Mouse (Mus musculus) liver (tissue): ENCODE data around the gene Tmem56.
A peak's percentile ranks its signal among the peaks of the same experiment; 100 is the strongest.

Source experiments
- DNase-seq: peaks from one replicate; pipeline ENCODE4 v3.0.0-alpha.2; 2020; ENCODE audit warnings: mixed read lengths

Gene Tmem56

DNA sequence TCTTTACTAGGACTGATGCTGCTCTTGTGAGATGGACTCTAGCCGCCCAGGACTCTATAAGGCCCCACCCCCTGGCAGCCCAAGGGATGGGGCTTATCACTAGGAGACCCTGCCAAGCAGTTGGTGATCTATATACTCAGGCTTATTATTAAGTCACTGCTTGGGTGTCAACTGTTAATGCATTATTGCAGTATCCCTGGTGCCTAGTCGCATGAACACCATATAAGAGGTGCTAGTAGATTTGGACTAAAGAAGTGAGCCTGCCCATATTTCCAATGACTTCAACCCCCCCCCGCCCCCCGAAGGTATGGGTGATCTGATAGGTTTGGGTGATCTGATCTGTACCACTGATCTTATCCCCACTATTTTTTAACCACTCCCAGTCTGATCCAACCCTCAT, at the start of gene Tmem56:
Gene Tmem56 (minus strand): TSS at position 101 of the 400 bp plus-strand sequence.
- no peak for DNase-seq

DNA sequence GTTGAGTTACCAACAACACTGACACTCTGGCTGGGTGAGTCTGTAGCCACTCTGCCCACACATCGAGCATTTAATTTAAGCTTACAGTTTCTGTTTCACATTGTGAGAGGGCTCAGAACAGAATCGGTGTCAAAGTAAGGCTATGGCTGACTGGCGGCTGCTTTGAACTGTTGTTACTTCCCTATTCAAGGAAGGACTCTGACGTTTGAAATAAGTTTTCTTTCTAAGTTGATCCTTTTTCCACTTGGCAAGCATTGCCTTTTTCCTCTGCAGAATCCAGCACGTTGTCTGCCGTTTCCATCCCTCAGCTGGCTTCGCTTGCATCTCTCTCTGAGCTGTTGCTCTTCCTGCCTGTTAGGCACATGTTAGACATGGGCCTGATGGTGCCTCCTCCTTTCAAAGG, 47.3 kb upstream of the Tmem56 start:
- DNase-seq, result no peak

GRCm38 (mm10) chr3:121329647-121330046, 46.7 kb upstream of the Tmem56 start:
- no peak for DNase-seq

GRCm38 (mm10) chr3:121327406-121327805, 44.5 kb upstream of the Tmem56 start:
- no peak for DNase-seq

DNA sequence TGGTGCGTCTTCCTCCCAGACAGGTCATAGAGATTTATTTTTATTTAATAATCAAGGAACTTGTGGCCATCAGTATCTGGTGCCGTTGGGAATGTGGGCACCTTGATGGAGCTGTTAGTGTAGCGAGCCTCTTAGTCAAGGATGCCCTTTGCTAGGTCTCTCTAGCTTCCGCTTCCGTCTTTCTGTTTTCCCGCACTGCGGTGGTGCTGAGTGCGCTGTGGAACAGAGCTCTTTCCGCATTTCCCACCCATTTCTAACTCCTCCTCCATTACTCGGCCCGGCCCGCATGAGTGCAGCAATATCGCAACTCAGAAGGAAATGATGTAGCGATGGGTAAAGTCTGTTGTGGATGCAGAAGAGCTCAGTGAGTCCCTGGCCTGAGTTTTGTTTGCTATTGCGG, 40.5 kb upstream of the Tmem56 start:
- no peak for DNase-seq

- no peak for DNase-seq
These were observed 38.0 kb upstream of the Tmem56 start for GRCm38 (mm10) chr3:121320896-121321295.

DNA sequence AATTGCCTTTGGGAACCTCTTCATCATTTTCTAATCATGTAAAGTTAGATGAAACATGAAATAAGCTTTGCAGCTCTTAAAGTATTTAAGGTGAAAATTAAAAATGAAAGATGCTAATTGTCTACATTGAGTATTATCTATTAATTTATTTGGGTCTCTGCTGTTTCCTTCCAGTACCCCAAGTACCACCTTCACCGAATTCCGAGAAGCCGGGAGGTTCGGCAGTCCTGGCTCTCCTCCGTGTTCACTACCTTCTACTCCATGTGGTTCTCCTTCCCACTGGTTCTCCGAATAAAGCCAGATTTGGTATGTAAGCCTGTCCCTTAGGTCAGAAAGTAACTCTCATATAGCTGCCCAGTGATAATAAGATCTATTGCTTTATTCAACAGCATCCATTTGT, 37.0 kb upstream of the Tmem56 start:
- DNase-seq, result no peak

DNA sequence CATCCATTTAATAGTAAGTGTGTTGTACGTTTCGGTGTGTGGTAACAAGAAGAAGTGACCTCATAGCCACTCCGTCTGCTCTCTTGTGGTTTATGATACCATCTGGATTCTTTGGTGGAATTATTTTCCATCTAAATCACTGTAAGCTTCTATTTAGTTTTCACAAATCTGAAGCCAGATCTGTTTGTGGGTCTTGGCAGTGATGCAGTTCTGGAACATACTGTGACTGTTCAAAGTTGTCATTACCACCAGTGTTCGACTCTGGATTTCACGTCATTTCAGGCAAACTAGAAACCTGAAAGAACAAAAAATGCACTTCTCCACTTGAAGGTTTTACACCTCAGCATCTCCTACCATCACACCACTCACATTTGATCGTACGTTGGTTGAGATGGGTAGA, 32.6 kb upstream of the Tmem56 start:
- DNase-seq, result no peak

DNA sequence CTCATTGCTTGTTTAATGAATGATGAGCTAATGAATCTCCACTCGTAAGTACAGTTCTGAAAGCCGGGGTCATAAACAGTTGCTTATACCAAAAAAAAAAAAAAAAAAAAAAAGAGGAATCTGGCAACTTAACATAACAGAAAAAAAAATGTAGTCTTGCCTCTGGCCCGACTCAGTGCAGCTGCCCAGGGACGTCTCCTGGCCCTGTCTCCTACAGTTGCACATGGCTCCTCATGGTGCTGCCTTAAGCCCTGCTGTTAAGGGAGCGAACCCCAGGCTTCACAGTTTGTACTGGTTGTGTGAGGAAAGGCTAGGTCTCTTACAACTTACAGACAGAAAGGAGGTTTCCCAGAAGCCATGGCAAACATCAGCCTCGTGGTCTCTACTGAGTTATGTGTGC, 31.3 kb upstream of the Tmem56 start:
- DNase-seq, result no peak

GRCm38 (mm10) chr3:121312979-121313378, 30.1 kb upstream of the Tmem56 start:
- no peak for DNase-seq

DNA sequence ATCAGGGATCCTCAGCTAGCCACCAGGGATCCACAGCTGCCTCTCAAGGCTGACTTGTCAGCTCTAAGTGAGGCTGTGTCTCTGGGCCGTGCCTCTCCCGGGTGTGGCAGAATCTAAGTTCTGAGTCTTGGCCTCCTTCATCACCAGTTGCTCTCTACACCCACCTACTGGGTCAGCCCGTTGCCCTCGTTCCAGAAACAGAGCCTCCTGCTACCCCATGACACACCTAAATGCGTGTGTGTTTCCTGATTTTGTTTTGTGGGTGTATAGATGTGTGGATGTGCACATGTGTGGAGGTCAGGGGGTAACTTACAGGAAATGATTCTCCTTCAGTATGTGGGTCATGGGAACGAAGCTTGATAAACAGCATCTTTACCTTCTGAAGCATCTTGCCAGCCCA, 29.5 kb upstream of the Tmem56 start:
- no peak for DNase-seq

- no peak for DNase-seq
These were observed 27.2 kb upstream of the Tmem56 start for GRCm38 (mm10) chr3:121309896-121310714.

- DNase-seq, result no peak
These were observed 26.5 kb upstream of the Tmem56 start for GRCm38 (mm10) chr3:121309429-121309828.

DNA sequence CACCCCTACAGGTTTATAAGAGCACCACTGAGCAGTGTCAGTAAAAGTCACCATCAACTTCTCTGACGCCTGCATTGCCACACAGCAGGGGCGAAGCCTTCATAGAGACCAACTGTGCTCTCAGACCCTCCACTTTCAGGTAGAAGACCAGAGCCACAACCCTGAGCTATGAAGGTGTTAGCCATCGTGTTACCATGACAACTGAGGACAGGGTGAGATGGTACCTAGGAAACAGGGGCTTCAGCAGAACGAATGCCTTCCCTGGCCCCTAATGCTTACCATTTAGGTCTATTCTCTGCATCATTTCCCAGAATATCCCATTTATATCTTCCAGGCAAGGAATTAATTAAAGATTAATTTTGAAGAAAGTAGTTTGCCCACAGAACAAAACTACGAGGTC, 26.0 kb upstream of the Tmem56 start:
- DNase-seq, result no peak

GRCm38 (mm10) chr3:121307532-121308234, 24.8 kb upstream of the Tmem56 start:
- peak; percentile 75 for DNase-seq

DNA sequence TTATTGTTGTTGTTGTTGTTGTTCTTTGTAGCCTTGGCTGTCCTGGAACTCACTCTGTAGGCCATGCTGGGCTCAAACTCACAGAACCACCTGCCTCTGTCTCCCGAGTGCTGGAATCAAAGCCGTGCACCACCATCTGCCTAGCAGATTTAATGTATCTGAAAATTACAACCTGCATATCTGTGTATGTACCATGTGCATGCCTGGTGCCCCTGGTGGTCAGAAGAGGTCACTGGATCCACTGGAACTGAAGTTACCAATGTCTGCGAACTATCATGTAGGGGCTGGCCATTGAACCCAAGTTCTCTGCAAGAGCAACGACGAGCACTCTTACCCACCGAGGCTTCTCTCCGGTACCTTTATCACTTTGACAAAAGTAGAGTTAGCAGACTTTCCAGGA, 23.7 kb upstream of the Tmem56 start:
- no peak for DNase-seq

DNA sequence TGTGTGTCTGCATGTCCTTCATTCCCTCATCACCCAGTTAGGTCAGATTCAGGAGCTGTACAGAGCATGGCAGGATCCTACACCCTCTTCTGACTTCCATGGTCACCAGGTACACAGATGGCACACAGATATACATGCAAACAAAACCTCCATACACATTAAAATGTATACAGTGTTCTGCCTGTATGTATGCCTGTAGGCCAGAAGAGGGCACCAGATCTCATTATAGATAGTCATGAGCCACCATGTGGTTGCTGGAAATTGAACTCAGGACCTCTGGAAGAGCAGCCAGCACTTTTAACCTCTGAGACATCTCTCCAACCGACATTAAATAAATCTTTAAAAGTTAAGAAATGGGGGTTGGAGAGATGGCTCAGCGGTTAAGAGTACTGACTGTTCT, 11.3 kb upstream of the Tmem56 start:
- DNase-seq, result no peak

DNA sequence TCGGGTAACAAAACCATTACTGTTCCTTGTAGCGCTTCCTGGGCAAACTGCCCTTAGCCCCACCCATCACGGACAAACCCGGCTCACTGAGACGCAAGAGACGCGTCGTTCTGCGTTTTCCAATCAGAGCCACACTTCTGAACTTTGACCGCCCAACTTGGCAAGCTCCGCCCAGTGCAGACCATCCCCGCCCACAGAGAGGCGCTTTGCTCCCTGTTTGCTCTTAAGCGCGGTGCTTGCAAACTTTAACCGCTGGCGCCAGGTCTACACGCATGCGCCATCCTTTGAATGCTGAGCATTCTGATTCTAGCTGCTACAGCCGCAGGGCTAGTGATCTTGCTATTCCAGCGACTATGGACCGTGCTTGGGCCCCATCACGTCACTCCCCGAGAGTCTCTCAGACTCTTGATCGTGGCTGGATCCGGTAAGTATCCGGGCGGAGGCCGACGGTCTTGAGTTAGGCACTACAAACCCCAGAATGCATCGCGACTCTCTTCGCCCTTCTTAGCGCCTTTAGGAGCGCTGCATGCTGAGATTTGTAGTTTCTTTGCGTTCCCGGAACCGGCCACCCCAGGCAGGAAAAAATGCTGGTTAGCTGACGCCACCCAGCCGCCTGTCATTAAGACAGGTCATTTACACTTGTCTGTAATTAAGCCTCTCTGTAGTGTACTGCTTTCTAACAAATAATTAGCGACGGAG, 8.8 kb upstream of the Tmem56 start, which contains the start of gene Alg14:
Gene Alg14 (plus strand): TSS at position 214 of the 699 bp plus-strand sequence.
- peak; percentile 98 for DNase-seq

GRCm38 (mm10) chr3:121291225-121291559, 8.3 kb upstream of the Tmem56 start:
- DNase-seq, result no peak

- no peak for DNase-seq
These were observed 7.8 kb upstream of the Tmem56 start for GRCm38 (mm10) chr3:121290681-121291080.

DNA sequence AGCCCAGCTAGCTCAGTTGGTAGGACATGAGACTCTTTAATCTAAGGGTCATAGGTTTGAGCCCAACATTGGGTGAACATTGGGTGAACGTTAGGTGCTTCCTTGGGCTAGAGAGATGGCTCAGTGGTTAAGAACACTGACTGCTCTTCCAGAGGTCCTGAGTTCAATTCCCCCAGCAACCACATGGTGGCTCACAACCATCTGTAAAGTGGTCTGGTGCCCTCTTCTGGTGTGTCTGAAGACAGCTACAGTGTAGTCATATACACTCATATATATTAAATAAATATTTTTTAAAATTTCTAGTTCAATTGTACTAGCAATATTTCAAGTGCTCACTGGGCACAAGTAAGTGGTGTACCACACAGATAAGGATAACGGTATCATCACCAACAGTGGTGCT, 4.3 kb upstream of the Tmem56 start:
- no peak for DNase-seq

GRCm38 (mm10) chr3:121285219-121285618, 2.3 kb upstream of the Tmem56 start:
- DNase-seq, result no peak

- peak; percentile 67 for DNase-seq
These were observed 3.2 kb downstream of the Tmem56 start for GRCm38 (mm10) chr3:121279679-121280078.

- DNase-seq, result no peak
These were observed 5.3 kb downstream of the Tmem56 start for GRCm38 (mm10) chr3:121277557-121277956.
